Mouse (Mus musculus) heart, embryonic 14.5 days (tissue): ENCODE measurements around the gene Gabarap. TPM values are rescaled to one million over a fixed set of nuclear protein-coding genes. Genes with fewer than 3 reads are reported as not detected.
"Not testable (repeated sequence)": the region's sequence is repeated elsewhere in the genome, so short reads cannot be mapped to it uniquely, and the experiment has no call there.

Experiments used
- ATAC-seq: fragments of 200-750 bp; cut with Nextera tagmentation; 2 replicates; pipeline ENCODE4 v1.8.0; 2017; ENCODE audit warnings: low read depth, moderate TSS enrichment; ENCODE audit not compliant: insufficient number of reproducible peaks, insufficient read depth, low FRiP score
- H3K27ac ChIP-seq, 2 experiments: fragments of 200-500 bp in 1 of 2; fragments of 300-500 bp in 1 of 2; sonication (generic) in 1 of 2; replicated peaks in 1 of 2; 2 replicates each; pipeline ENCODE4 v1.5.1; 2012 to 2014; ENCODE audit warnings: low read depth in 2 of 2, low read length in 2 of 2, control low read depth in 1 of 2, mild to moderate bottlenecking in 1 of 2, mixed read lengths in 1 of 2; ENCODE audit not compliant: control insufficient read depth in 1 of 2, insufficient read depth in 1 of 2
- H3K27me3 ChIP-seq: fragments of 300-500 bp; sonication (generic); 2 replicates; pipeline ENCODE4 v1.6.1; 2014; ENCODE audit warnings: mild to moderate bottlenecking, low read length, control low read depth; ENCODE audit not compliant: control insufficient read depth, insufficient read depth
- H3K36me3 ChIP-seq: fragments of 300-500 bp; sonication (generic); 2 replicates; pipeline ENCODE4 v1.6.1; 2014; ENCODE audit warnings: mild to moderate bottlenecking, control low read depth, low read length, mixed read lengths; ENCODE audit not compliant: control insufficient read depth, insufficient read depth
- H3K4me1 ChIP-seq, 2 experiments: fragments of 200-500 bp in 1 of 2; fragments of 300-500 bp in 1 of 2; sonication (generic) in 1 of 2; 2 replicates each; pipeline ENCODE4 v1.6.1; 2012 to 2014; ENCODE audit warnings: low read length in 2 of 2, control low read depth in 1 of 2, mixed read lengths in 1 of 2; ENCODE audit not compliant: control insufficient read depth in 2 of 2, insufficient read depth in 2 of 2
- H3K4me2 ChIP-seq: fragments of 300-500 bp; sonication (generic); 2 replicates; pipeline ENCODE4 v1.6.1; 2014; ENCODE audit warnings: mild to moderate bottlenecking, low read length
- H3K4me3 ChIP-seq, 2 experiments: fragments of 200-500 bp in 1 of 2; fragments of 300-500 bp in 1 of 2; sonication (generic) in 1 of 2; 2 replicates each; pipeline ENCODE4 v1.5.1; 2012 to 2014; ENCODE audit warnings: low read length in 2 of 2, mild to moderate bottlenecking in 2 of 2, control low read depth in 1 of 2, low read depth in 1 of 2, moderate library complexity in 1 of 2; ENCODE audit not compliant: control insufficient read depth in 1 of 2, insufficient read depth in 1 of 2
- H3K9ac ChIP-seq: fragments of 300-500 bp; sonication (generic); 2 replicates; pipeline ENCODE4 v1.6.1; 2014; ENCODE audit warnings: mild to moderate bottlenecking, low read length
- H3K9me3 ChIP-seq: fragments of 300-500 bp; sonication (generic); 2 replicates; pipeline ENCODE4 v1.6.1; 2016; ENCODE audit warnings: low read length, control low read depth; ENCODE audit not compliant: control insufficient read depth
- WGBS: fragments of 180-500 bp; shearing (Covaris S2); extraction: QIAGEN DNeasy Blood & Tissue Kit; methylation state at CpG from one replicate; pipeline ENCODE4 v1.1.7; 2014; 5-methylcytosine and 5-hydroxymethylcytosine counted together
- polyA plus RNA-seq: library from polyadenylated mRNA; unstranded; fragments of >200 nt; fragmentation: Nextera tagmentation; extraction: Ambion mirVana; gene quantifications from 2 replicates; pipeline ENCODE4 v1.2.1, GENCODE M21; 2014

Gene Gabarap
- polyA plus RNA-seq, 1 experiment from 2014 or later = 540 TPM

GRCm38 (mm10) chr11:70012931-70013330 is 22.0 kb downstream of the Gabarap start:
- Histone ChIP-seq H3K36me3 (peaks cover 62% of the 10 kb centered on the region), H3K4me1 (peaks cover 9 to 17% of the 10 kb centered on the region in 2 experiments), H3K4me2 (no peak overlapping the region), H3K27ac (no peak overlapping the region), H3K9ac (no peak overlapping the region), H3K4me3 (no peak overlapping the region), H3K9me3 (no peaks in the 10 kb centered on the region), H3K27me3 (no peaks in the 10 kb centered on the region)
- no peak for ATAC-seq
- WGBS = 85% methylated on average over 9 of the region's 9 CpGs

GRCm38 (mm10) chr11:70013408-70013807 is 22.5 kb downstream of the Gabarap start:
- H3K9me3 ChIP-seq = no peaks in the 10 kb centered on the region
- H3K4me2 ChIP-seq = no peak overlapping the region
- no peak overlapping the region for H3K4me3 ChIP-seq
- ATAC-seq = no peak
- H3K9ac ChIP-seq = no peak overlapping the region
- no peak overlapping the region for H3K27ac ChIP-seq
- peaks cover 12 to 20% of the 10 kb centered on the region in 2 experiments for H3K4me1 ChIP-seq
- H3K36me3 ChIP-seq = peaks cover 57% of the 10 kb centered on the region
- no peaks in the 10 kb centered on the region for H3K27me3 ChIP-seq
- 85% methylated on average over 3 of the region's 3 CpGs for WGBS

DNA sequence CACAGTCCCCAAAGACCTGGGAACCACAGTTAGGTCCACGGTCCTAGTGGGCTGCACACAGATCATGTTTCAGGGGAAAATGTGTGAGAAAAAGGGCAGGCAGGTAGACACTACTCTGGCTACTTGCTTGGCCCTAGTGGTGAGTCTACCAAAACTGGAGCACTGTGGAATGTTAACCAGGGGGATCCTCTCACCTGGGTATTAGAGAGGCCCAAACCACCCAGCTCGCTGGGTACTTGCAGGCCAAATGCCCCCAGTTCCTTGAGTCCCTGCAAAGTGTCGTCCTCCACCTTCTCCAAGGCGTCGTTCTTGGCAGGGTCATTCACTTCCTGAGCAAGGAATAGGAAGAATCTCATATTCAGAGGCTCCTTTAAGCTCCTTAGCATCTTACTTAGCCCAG is 23.1 kb downstream of the Gabarap start:
- H3K4me3 ChIP-seq = peak overlapping the region in 1 of 2 experiments; percentile 70; a peak in 1 of 4 replicates
- whole genome bisulfite sequencing = 62% methylated on average over 5 of the region's 5 CpGs

DNA sequence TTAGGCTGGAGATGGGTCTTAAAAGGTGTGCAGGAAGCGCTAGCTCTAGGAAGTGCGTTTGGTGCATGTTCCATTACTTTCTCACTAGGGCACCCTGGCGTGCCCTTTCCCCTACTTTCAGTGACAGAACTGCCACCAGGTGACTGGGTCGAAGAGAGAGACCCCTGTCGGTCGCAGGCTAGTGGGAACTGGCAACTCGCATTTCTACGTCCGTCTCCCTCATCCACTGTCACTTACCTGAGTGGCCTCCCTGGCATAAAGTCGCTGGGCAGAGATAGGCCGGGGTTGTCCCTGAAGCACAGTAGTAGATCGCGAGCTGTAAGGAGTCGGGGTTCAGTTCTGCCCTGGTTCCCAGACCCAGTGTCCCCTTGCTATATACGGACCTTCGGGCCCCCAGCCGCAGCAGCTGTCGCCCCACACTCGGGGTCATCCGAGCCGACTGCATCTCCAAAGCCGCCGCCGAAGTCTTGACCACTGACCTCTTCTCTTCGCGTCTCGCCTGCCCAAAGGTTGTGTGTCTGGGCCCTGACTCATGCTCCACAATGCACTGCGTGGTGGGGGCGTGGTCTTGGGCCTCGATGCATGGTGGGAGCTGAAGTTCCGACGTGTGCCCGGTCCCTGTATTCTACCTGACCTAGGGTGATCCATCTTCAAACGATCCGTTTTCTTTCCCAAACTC is 24.1 kb downstream of the Gabarap start, which contains the start of gene Acadvl:
Gene Acadvl (minus strand): TSS at position 532 of the 679 bp plus-strand sequence.
- Histone ChIP-seq H3K36me3 (peaks cover 41% of the 10 kb centered on the region), H3K4me2 (peak within 1 kb of the TSS; percentile 81), H3K27me3 (no peaks in the 10 kb centered on the region), H3K9me3 (no peaks in the 10 kb centered on the region), H3K4me3 (peak within 1 kb of the TSS; percentile 70 to 71), H3K9ac (peak within 1 kb of the TSS; percentile 89), H3K27ac (peak within 1 kb of the TSS; percentile 83 to 85), H3K4me1 (peaks cover 13 to 36% of the 10 kb centered on the region in 2 experiments)
- WGBS = under 1% methylated on average over 35 of the region's 35 CpGs
- ATAC-seq = peak; percentile 68

More for the DNA sequence above, 23.1 kb downstream of the Gabarap start:
- peaks cover 51% of the 10 kb centered on the region for H3K36me3 ChIP-seq
- H3K4me2 ChIP-seq = peak overlapping the region; percentile 81
- H3K4me1 ChIP-seq = peaks cover 12 to 26% of the 10 kb centered on the region in 2 experiments
- no peaks in the 10 kb centered on the region for H3K27me3 ChIP-seq
- no peak for ATAC-seq
- H3K27ac ChIP-seq = peak overlapping the region in 1 of 2 experiments; percentile 85; a peak in 1 of 4 replicates
- H3K9ac ChIP-seq = peak overlapping the region; percentile 89
- H3K9me3 ChIP-seq = no peaks in the 10 kb centered on the region

GRCm38 (mm10) chr11:70015677-70016076 is 24.7 kb downstream of the Gabarap start:
- Histone ChIP-seq H3K4me3 (peak overlapping the region in 1 of 2 experiments; percentile 70; a peak in 2 of 4 replicates), H3K4me2 (peak overlapping the region; percentile 81), H3K27ac (no peak overlapping the region), H3K9me3 (no peaks in the 10 kb centered on the region), H3K27me3 (no peaks in the 10 kb centered on the region), H3K4me1 (peaks cover 15 to 42% of the 10 kb centered on the region in 2 experiments), H3K9ac (peak overlapping the region; percentile 89), H3K36me3 (peaks cover 34% of the 10 kb centered on the region)
- WGBS = 56% methylated on average over 6 of the region's 6 CpGs
- ATAC-seq = no peak

DNA sequence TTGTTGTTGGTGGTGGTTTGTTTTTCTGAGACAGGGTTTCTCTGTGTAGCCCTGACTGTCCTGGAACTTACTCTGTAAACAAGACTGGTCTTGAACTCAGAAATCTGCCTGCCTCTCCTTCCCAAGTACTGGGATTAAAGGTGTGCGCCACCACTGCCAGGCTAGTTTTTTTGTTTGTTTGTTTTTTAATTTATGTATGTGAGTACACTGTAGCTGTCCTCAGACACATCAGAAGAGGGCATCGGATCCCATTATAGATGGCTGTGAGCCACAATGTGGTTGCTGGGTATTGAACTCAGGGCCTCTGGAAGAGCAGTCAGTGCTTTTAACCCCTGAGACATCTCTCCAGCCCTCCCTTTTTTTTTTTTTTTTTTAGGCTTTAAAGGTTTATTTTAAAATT is 25.2 kb downstream of the Gabarap start:
- peaks cover 29% of the 10 kb centered on the region for H3K36me3 ChIP-seq
- not testable (repeated sequence) for H3K4me3 ChIP-seq, ATAC-seq, H3K9me3 ChIP-seq, H3K27ac ChIP-seq, H3K4me2 ChIP-seq, H3K27me3 ChIP-seq, H3K9ac ChIP-seq
- 71% methylated on average over 2 of the region's 2 CpGs for WGBS
- peaks cover 15 to 42% of the 10 kb centered on the region in 2 experiments for H3K4me1 ChIP-seq

DNA sequence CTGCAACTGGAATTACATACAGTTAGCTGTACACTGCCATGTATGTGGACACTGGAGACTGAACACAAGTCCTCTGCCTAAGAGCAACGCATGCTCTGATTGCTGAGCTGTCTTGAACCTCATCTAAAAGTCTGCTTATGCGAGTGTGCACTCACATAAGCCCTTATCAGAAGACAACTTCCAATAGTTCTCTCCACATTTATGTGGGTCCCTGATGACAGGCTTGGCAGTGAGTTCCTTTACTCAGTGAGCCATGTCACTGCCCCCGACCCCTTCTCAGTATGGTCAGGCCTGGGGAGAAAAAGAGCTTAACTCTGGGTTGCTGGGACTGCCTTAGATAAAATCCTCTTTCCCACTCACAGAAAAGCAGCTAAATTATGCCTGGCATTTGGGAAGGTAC is 25.7 kb downstream of the Gabarap start, which contains the start of gene Dlg4:
Gene Dlg4 (plus strand): TSS at position 274 of the 400 bp plus-strand sequence.
- H3K27ac ChIP-seq = 0 out of 4 replicates have a peak within 1 kb of the TSS, but pooled peaks of 1 of the 2 experiments have one; percentile 4

More for the DNA sequence above, 25.7 kb downstream of the Gabarap start, which contains the start of gene Dlg4:
- ATAC-seq = no peak
- H3K4me2 ChIP-seq = peak within 1 kb of the TSS; percentile 71
- H3K4me3 ChIP-seq = no peak within 1 kb of the TSS
- H3K36me3 ChIP-seq = peaks cover 24% of the 10 kb centered on the region
- no peaks in the 10 kb centered on the region for H3K9me3 ChIP-seq
- H3K4me1 ChIP-seq = peaks cover 15 to 46% of the 10 kb centered on the region in 2 experiments
- 67% methylated on average over 3 of the region's 3 CpGs for WGBS
- H3K9ac ChIP-seq = peak within 1 kb of the TSS; percentile 83
- no peaks in the 10 kb centered on the region for H3K27me3 ChIP-seq
